ENCODE assay signal across 9 mouse cellular contexts in genomic region chr9:59034836-59035235, GRCm38 (mm10). TPM values are rescaled to one million over a fixed set of nuclear protein-coding genes. Genes with fewer than 3 reads are reported as not detected.
DNase-seq lines count a peak whose midpoint lies in the region; ATAC-seq lines count a peak whose summit lies in the region.
"Had no signal": no experiment of that assay in that cellular context is flagged by ENCODE, and none has a peak within 500 bp of the region (broad histone marks: within the 10 kb centered on the region; RNA-seq: fewer than 3 reads in every experiment).

No protein-coding gene starts in this region.

- no peaks in the 10 kb centered on the region for H3K9me3 ChIP-seq in kidney, embryonic 15.5 days (replicated peaks)
- 0 out of 2 replicates have a peak, but pooled peaks cover 2% of the 10 kb centered on the region for H3K9me3 ChIP-seq in heart, embryonic 16.5 days (replicated peaks; ENCODE audit: control insufficient read depth, low read length)
- H3K9me3 ChIP-seq in limb, embryonic 15.5 days, result no peaks in the 10 kb centered on the region
- no peaks in the 10 kb centered on the region for H3K9me3 ChIP-seq in neural tube, embryonic 15.5 days (replicated peaks)

- no peaks in the 10 kb centered on the region for H3K36me3 ChIP-seq in kidney, embryonic 15.5 days
- no peaks in the 10 kb centered on the region for H3K36me3 ChIP-seq in heart, embryonic 16.5 days (ENCODE audit: control insufficient read depth, insufficient read depth)
- H3K36me3 ChIP-seq in limb, embryonic 15.5 days, result no peaks in the 10 kb centered on the region
- H3K36me3 ChIP-seq in neural tube, embryonic 15.5 days, result no peaks in the 10 kb centered on the region
- H3K36me3 ChIP-seq: G1E had no signal

- peak overlapping the region; percentile 90 for H3K4me3 ChIP-seq in kidney, embryonic 15.5 days (replicated peaks)
- H3K4me3 ChIP-seq in heart, embryonic 16.5 days (ENCODE audit: low read length), result peak overlapping the region; percentile 100
- peak overlapping the region; percentile 97 for H3K4me3 ChIP-seq in limb, embryonic 15.5 days
- H3K4me3 ChIP-seq in neural tube, embryonic 15.5 days (replicated peaks), result peak overlapping the region; percentile 94

- peak overlapping the region; percentile 92 for H3K9ac ChIP-seq in kidney, embryonic 15.5 days
- peak overlapping the region; percentile 98 for H3K9ac ChIP-seq in heart, embryonic 16.5 days (ENCODE audit: low read length)
- no peak overlapping the region for H3K9ac ChIP-seq in limb, embryonic 15.5 days
- peak overlapping the region; percentile 95 for H3K9ac ChIP-seq in neural tube, embryonic 15.5 days (replicated peaks)

- H3K4me1 ChIP-seq in kidney, embryonic 15.5 days, result peaks cover 22% of the 10 kb centered on the region
- H3K4me1 ChIP-seq in heart, embryonic 16.5 days (ENCODE audit: control insufficient read depth, insufficient read depth, low read length), result peaks cover 17% of the 10 kb centered on the region; the same call in 1 of the 2 replicates
- peaks cover 8% of the 10 kb centered on the region for H3K4me1 ChIP-seq in limb, embryonic 15.5 days
- peaks cover 30% of the 10 kb centered on the region for H3K4me1 ChIP-seq in neural tube, embryonic 15.5 days

- no peak for DNase-seq in kidney, adult 11 months
- DNase-seq in gastrocnemius, adult 8-10 months (ENCODE audit: low spot score in 2 of 2), result no peak
- no peak for DNase-seq in right cerebral cortex, postnatal 36 days (ENCODE audit: low spot score in 2 of 2)
- no peak for DNase-seq in layer of hippocampus, adult 9-11 months

- H3K27ac ChIP-seq in kidney, embryonic 15.5 days, result 0 out of 2 replicates have a peak overlapping the region, but pooled peaks have one; percentile 100
- H3K27ac ChIP-seq in heart, embryonic 16.5 days (ENCODE audit: low read length), result peak overlapping the region; percentile 100
- H3K27ac ChIP-seq in limb, embryonic 15.5 days, result no peak overlapping the region
- peak overlapping the region; percentile 100; the same call in 1 of the 2 replicates for H3K27ac ChIP-seq in neural tube, embryonic 15.5 days (replicated peaks)

- no peaks in the 10 kb centered on the region for H3K27me3 ChIP-seq in kidney, embryonic 15.5 days
- no peaks in the 10 kb centered on the region for H3K27me3 ChIP-seq in heart, embryonic 16.5 days (ENCODE audit: control insufficient read depth, insufficient read depth, low read length)
- no peaks in the 10 kb centered on the region for H3K27me3 ChIP-seq in limb, embryonic 15.5 days
- H3K27me3 ChIP-seq in neural tube, embryonic 15.5 days (replicated peaks), result no peaks in the 10 kb centered on the region

- WGBS in kidney, embryonic 15.5 days, result 30% methylated on average over 5 of the region's 5 CpGs
- 30% methylated on average over 5 of the region's 5 CpGs for WGBS in heart, embryonic 16.5 days
- WGBS in limb, embryonic 15.5 days, result 23% methylated on average over 5 of the region's 5 CpGs
- 31% methylated on average over 5 of the region's 5 CpGs for WGBS in neural tube, embryonic 15.5 days

- H3K4me2 ChIP-seq in kidney, embryonic 15.5 days, result peak overlapping the region; percentile 80
- H3K4me2 ChIP-seq in heart, embryonic 16.5 days (ENCODE audit: low read depth, low read length), result peak overlapping the region; percentile 84
- H3K4me2 ChIP-seq in limb, embryonic 15.5 days, result peak overlapping the region; percentile 71
- peak overlapping the region; percentile 88 for H3K4me2 ChIP-seq in neural tube, embryonic 15.5 days

- no peak for ATAC-seq in kidney, embryonic 15.5 days (replicated peaks; ENCODE audit: low FRiP score)
- ATAC-seq in heart, embryonic 16.5 days (replicated peaks; ENCODE audit: extremely low read depth, insufficient read depth, low FRiP score), result no peak
- ATAC-seq in limb, embryonic 15.5 days (ENCODE audit: insufficient number of reproducible peaks, low FRiP score, low TSS enrichment, low read depth), result no peak
- no peak for ATAC-seq in neural tube, embryonic 15.5 days (ENCODE audit: low FRiP score)

RNA-seq across cellular contexts. Expression of gene Neo1, which starts 1.4 kb away (rescaled TPM):
- polyA plus RNA-seq in kidney, embryonic 15.5 days (2015; fragmentation: Nextera tagmentation; extraction: Ambion mirVana), result 32.3 and 33.7 TPM in 2 replicates
- polyA plus RNA-seq in heart, embryonic 16.5 days (2015; fragmentation: Nextera tagmentation; extraction: Ambion mirVana), result 21.8 and 24.5 TPM in 2 replicates
- polyA plus RNA-seq in limb, embryonic 15.5 days (2015; fragmentation: Nextera tagmentation; extraction: Ambion mirVana), result 34.2 and 45.1 TPM in 2 replicates
- 40.8 and 44.1 TPM in 2 replicates for polyA plus RNA-seq in neural tube, embryonic 15.5 days (2015; fragmentation: Nextera tagmentation; extraction: Ambion mirVana)
- total RNA-seq in gastrocnemius, adult 8-10 months (2022), result 10 to 100 TPM; 28.2 to 31.9 (median 30.9) TPM
- polyA plus RNA-seq: G1E had no signal
